ENCODE assay signal across 11 mouse cellular contexts in genomic region chr7:120874764-120875539, GRCm38 (mm10). TPM values are rescaled to one million over a fixed set of nuclear protein-coding genes. Genes with fewer than 3 reads are reported as not detected.
DNase-seq lines count a peak whose midpoint lies in the region; ATAC-seq and TF ChIP-seq lines count a peak whose summit lies in the region.
"Had no signal": no experiment of that assay in that cellular context is flagged by ENCODE, and none has a peak within 500 bp of the region (broad histone marks: within the 10 kb centered on the region; RNA-seq: fewer than 3 reads in every experiment).

No protein-coding gene starts in this region.

- intact Hi-C loops in heart, postnatal 14 days (cut with DNase I): no loop called here

- peaks cover 2% of the 10 kb centered on the region; the same call in 1 of the 2 replicates for H3K36me3 ChIP-seq in heart, embryonic 13.5 days
- peaks cover 12% of the 10 kb centered on the region for H3K36me3 ChIP-seq in embryonic facial prominence, embryonic 10.5 days (replicated peaks)
- H3K36me3 ChIP-seq in liver, embryonic 16.5 days (ENCODE audit: control insufficient read depth, insufficient read depth): peaks cover 19% of the 10 kb centered on the region
- no peaks in the 10 kb centered on the region for H3K36me3 ChIP-seq in thymus, adult 2 months (ENCODE audit: control insufficient read depth, insufficient read depth, low read length)

- TF ChIP-seq POLR2A in thymus, adult 2 months (IDR thresholded peaks at IDR 0.05; ENCODE audit: control insufficient read depth, extremely low read depth, insufficient read depth, low read length, poor library complexity): no peak

- no peaks in the 10 kb centered on the region for H3K9me3 ChIP-seq in heart, embryonic 13.5 days
- no peaks in the 10 kb centered on the region for H3K9me3 ChIP-seq in embryonic facial prominence, embryonic 10.5 days
- no peaks in the 10 kb centered on the region for H3K9me3 ChIP-seq in liver, embryonic 16.5 days (replicated peaks; ENCODE audit: control insufficient read depth, low read length)

- DNase-seq in heart, postnatal 14 days: no peak
- DNase-seq in embryonic facial prominence, embryonic 10.5 days (ENCODE audit: low spot score): no peak
- peak; percentile 63 to 75 for DNase-seq in spleen, postnatal 36 days (ENCODE audit: low spot score in 2 of 2)
- no peak for DNase-seq in right cerebral cortex, adult 2 months (ENCODE audit: low spot score in 2 of 2)
- DNase-seq in thymus, adult 2 months: no peak
- DNase-seq: adrenal gland, postnatal 10 days; heart, adult 18-20 months; layer of hippocampus, postnatal 36 days had no signal

- H3K27ac ChIP-seq in heart, embryonic 13.5 days (replicated peaks): peak overlapping the region; percentile 48
- H3K27ac ChIP-seq in embryonic facial prominence, embryonic 10.5 days (replicated peaks): peak overlapping the region; percentile 48
- H3K27ac ChIP-seq in liver, embryonic 16.5 days (ENCODE audit: low read length): peak overlapping the region; percentile 97
- no peak overlapping the region for H3K27ac ChIP-seq in thymus, adult 2 months (ENCODE audit: control insufficient read depth, insufficient read depth, low read length)

- peak; percentile 81 for ATAC-seq in heart, embryonic 13.5 days (ENCODE audit: extremely low read depth, insufficient number of reproducible peaks, low FRiP score, low TSS enrichment)
- ATAC-seq in liver, embryonic 16.5 days (ENCODE audit: low read depth): peak; percentile 95
- ATAC-seq in inflammation-experienced regulatory T-cells, adult 6 months: no peak

- H3K4me2 ChIP-seq in heart, embryonic 13.5 days: no peak overlapping the region
- peak overlapping the region; percentile 57 for H3K4me2 ChIP-seq in liver, embryonic 16.5 days (ENCODE audit: low read depth, low read length)

- no peak for TF ChIP-seq CTCF in thymus, adult 2 months (IDR thresholded peaks at IDR 0.05; ENCODE audit: borderline replicate concordance, control insufficient read depth, extremely low read depth, insufficient read depth, low read length, poor library complexity)

- peaks cover 24% of the 10 kb centered on the region for H3K4me1 ChIP-seq in heart, embryonic 13.5 days
- H3K4me1 ChIP-seq in embryonic facial prominence, embryonic 10.5 days: peaks cover 11% of the 10 kb centered on the region; the same call in 1 of the 2 replicates
- peaks cover 75% of the 10 kb centered on the region for H3K4me1 ChIP-seq in liver, embryonic 16.5 days (ENCODE audit: control insufficient read depth, low read depth, low read length)
- peaks cover 3% of the 10 kb centered on the region; the same call in 1 of the 2 replicates for H3K4me1 ChIP-seq in thymus, adult 2 months (replicated peaks; ENCODE audit: control insufficient read depth, insufficient read depth, low read length)

- H3K9ac ChIP-seq in heart, embryonic 13.5 days: peak overlapping the region; percentile 4; the same call in 1 of the 2 replicates
- peak overlapping the region; percentile 73 for H3K9ac ChIP-seq in liver, embryonic 16.5 days (ENCODE audit: low read depth, low read length)

- 38% methylated on average over 7 of the region's 7 CpGs for WGBS in heart, embryonic 13.5 days
- 72% methylated on average over 7 of the region's 7 CpGs for WGBS in embryonic facial prominence, embryonic 10.5 days
- 24% methylated on average over 7 of the region's 7 CpGs for WGBS in liver, embryonic 16.5 days (ENCODE audit: insufficient replicate concordance)
- WGBS in thymus, adult 2 months: 88% methylated on average over 7 of the region's 7 CpGs

- no peak overlapping the region for H3K4me3 ChIP-seq in heart, embryonic 13.5 days
- H3K4me3 ChIP-seq in embryonic facial prominence, embryonic 10.5 days: no peak overlapping the region
- H3K4me3 ChIP-seq in liver, embryonic 16.5 days (ENCODE audit: low read depth, low read length): peak overlapping the region; percentile 54
- H3K4me3 ChIP-seq in thymus, adult 2 months (ENCODE audit: control insufficient read depth, insufficient read depth, low read length): no peak overlapping the region

- no peaks in the 10 kb centered on the region for H3K27me3 ChIP-seq in heart, embryonic 13.5 days (replicated peaks)
- no peaks in the 10 kb centered on the region for H3K27me3 ChIP-seq in embryonic facial prominence, embryonic 10.5 days (replicated peaks; ENCODE audit: low read depth, poor library complexity, severe bottlenecking)
- no peaks in the 10 kb centered on the region for H3K27me3 ChIP-seq in liver, embryonic 16.5 days (ENCODE audit: control insufficient read depth, insufficient read depth, low read depth, low read length)
- H3K27me3 ChIP-seq in thymus, adult 2 months (ENCODE audit: control insufficient read depth, insufficient read depth, low read length): no peaks in the 10 kb centered on the region

RNA-seq across cellular contexts. Expression of gene Eef2k, which starts 32.3 kb away (rescaled TPM):
- 16.3 and 16.9 TPM in 2 replicates for polyA plus RNA-seq in heart, embryonic 13.5 days (2015; fragmentation: Nextera tagmentation; extraction: Ambion mirVana)
- total RNA-seq in heart, postnatal 14 days (2021): 10 to 100 TPM; 30.0 to 34.2 TPM
- 33.8 and 34.5 TPM in 2 replicates for polyA plus RNA-seq in embryonic facial prominence, embryonic 10.5 days (2016; fragmentation: Nextera tagmentation; extraction: Ambion mirVana)
- polyA plus RNA-seq in liver, embryonic 16.5 days (2015; fragmentation: Nextera tagmentation; extraction: Ambion mirVana): 46.5 and 52.1 TPM in 2 replicates
- polyA plus RNA-seq in inflammation-experienced regulatory T-cells, adult 6 months (2017; shearing (Covaris generic)): 1 to 10 TPM in 2 of 3 experiments, under 1 TPM in 1; 0.73 to 2.7 (median 2.2) TPM
- polyA plus RNA-seq in thymus, adult 2 months (2012; rRNA removed): 26.2 and 29.5 TPM in 2 replicates

RNA-seq across cellular contexts. Expression of gene Polr3e, which starts 42.6 kb away (rescaled TPM):
- 21.8 and 22.4 TPM in 2 replicates for polyA plus RNA-seq in heart, embryonic 13.5 days (2015; fragmentation: Nextera tagmentation; extraction: Ambion mirVana)
- total RNA-seq in heart, postnatal 14 days (2021): 10 to 100 TPM; 10.7 to 10.9 TPM
- 42.9 and 44.8 TPM in 2 replicates for polyA plus RNA-seq in embryonic facial prominence, embryonic 10.5 days (2016; fragmentation: Nextera tagmentation; extraction: Ambion mirVana)
- polyA plus RNA-seq in liver, embryonic 16.5 days (2015; fragmentation: Nextera tagmentation; extraction: Ambion mirVana): 10.1 and 10.4 TPM in 2 replicates
- 10 to 100 TPM in 1 of 3 experiments, 1 to 10 TPM in 2; 7.0 to 10.6 (median 8.7) TPM for polyA plus RNA-seq in inflammation-experienced regulatory T-cells, adult 6 months (2017; shearing (Covaris generic))
- 18.6 and 22.0 TPM in 2 replicates for polyA plus RNA-seq in thymus, adult 2 months (2012; rRNA removed)

Comparison
In these comparisons a context has a peak if more than half of its experiments do, and no peak if none do; other contexts are left out.
1. DNase-seq: peak in spleen, postnatal 36 days (2 of 2); none in heart, postnatal 14 days (0 of 2), embryonic facial prominence, embryonic 10.5 days (single experiment), right cerebral cortex, adult 2 months (0 of 2) and thymus, adult 2 months (single experiment).